Mouse (Mus musculus) olfactory bulb, adult 2 months (tissue): ENCODE results near the gene Ralgapb.

ENCODE experiments used
- CTCF ChIP-seq: fragments of 200-500 bp; IDR thresholded peaks from 2 replicates; pipeline ENCODE4 v1.5.1; 2012; ENCODE audit warnings: low read depth, mild to moderate bottlenecking, low read length, moderate library complexity; ENCODE audit not compliant: insufficient read depth
- POLR2A ChIP-seq: fragments of 200-500 bp; IDR thresholded peaks from 2 replicates; pipeline ENCODE4 v1.6.1; 2012; ENCODE audit warnings: mild to moderate bottlenecking, low read depth, low read length, moderate library complexity; ENCODE audit not compliant: insufficient read depth

- no peak for TF ChIP-seq POLR2A
- TF ChIP-seq CTCF, result no peak
Observed at GRCm38 (mm10) chr2:158396369-158396768, 13.3 kb upstream of the Ralgapb start.
